Mouse (Mus musculus) heart, adult 9 months (tissue): ENCODE data around the gene Irak1.

ENCODE experiments used
- DNase-seq, 2 experiments: peaks; one replicate each; pipeline ENCODE4 v3.0.0; 2022; ENCODE audit warnings: low spot score in 2 of 2

Irak1 gene

DNA sequence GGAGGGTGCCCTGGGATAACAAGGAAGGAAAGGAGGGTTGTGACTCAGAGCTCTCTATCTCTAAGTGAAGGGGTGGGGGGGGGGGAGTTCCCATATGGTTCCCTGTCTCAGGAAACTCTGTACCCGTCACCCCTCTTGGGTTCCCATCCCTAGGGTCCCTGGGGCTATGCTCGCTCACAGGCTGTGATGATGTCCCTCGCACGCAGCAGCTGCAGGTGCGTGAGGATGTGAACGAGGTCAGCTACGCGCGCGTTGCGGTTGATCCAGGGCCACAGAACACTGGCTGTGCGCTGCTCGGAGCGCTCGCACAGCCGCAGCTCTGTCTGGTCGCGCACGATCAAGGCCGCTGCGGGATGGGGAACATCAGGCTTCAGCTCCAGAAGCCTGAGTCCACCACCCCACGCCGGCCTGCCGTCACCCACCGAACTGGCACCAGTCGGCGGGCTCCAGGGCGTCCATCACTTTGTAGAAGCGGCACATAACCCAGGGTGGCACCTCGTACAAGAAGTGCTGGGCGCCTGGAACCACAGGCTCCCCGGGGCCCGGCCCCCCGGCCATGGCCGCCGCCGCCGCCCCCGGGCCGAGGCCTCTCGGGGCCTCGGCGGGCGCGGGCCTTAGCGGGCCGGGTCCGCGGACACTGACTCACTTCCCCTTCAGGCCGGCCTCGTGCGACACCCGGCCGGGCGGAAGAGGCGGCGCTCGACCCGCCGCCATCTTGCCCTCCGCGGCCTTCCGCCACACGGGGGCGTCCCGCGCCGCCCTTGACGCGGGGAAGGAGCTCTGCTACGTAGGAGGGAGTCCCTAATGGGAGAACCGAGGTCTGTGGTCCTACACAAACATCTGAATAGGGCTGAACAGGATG lies at the start of gene Irak1:
TSS of gene Irak1 (minus strand) at position 731 of the 862 bp plus-strand sequence.
- DNase-seq, result peak; percentile 79 to 80

DNA sequence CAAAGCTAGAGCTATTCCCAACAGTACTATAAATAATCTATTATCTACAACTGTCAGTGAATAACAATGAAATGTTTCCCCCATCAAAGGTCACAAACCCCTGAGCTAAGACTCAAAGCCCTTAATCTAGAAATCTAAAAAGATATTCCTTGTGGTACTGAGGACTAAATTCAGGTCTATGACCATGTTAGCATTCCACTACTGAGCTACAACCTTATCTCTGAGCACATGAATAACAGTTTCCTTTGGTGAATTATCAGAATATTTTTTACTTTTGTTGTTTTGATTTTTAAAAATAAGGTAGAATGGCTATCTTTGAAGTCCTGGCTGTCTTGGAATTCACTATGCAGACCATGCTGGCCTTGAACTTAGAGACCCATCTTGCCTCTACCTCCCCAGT lies 47.1 kb upstream of the Irak1 start:
- DNase-seq, result no peak

DNA sequence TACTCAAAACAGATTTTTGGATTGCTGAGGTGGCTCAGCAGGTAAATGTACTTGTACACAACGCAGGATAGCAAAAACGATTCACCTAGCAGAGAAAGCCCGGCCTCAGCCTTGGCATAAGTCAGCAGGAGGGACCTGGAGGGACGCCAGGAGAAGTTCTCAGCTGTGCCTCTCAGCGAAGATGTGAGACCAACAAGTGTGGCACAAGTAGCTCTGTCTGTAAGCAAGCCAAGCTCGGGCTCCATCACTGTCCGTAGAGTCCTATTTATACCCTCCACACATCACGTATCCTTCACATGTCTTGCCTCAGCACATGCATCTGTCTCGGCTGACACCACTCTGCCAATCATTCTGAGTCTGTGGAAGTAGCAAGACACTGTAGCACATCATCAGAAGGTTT lies 44.2 kb upstream of the Irak1 start:
- DNase-seq, result peak; percentile 6 to 35

DNA sequence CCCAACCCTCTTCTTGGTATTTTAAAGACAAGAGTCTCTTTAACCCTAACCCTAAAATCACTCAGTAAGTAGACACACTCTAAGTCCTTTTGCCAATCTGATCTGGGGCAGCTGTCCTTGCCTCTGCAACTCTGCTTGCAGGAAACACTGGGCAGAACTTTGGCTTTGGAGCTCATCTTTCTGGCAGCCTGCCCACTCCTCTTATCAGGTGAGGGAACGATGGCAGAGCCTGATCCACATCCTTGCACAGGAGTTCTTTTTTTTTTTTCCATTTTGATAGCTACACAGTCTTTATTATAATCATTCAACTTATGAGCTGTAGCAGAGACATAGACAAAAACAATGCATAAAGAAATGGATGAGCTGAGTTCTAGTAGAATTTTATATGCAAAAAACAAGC lies 21.4 kb upstream of the Irak1 start:
- no peak for DNase-seq

DNA sequence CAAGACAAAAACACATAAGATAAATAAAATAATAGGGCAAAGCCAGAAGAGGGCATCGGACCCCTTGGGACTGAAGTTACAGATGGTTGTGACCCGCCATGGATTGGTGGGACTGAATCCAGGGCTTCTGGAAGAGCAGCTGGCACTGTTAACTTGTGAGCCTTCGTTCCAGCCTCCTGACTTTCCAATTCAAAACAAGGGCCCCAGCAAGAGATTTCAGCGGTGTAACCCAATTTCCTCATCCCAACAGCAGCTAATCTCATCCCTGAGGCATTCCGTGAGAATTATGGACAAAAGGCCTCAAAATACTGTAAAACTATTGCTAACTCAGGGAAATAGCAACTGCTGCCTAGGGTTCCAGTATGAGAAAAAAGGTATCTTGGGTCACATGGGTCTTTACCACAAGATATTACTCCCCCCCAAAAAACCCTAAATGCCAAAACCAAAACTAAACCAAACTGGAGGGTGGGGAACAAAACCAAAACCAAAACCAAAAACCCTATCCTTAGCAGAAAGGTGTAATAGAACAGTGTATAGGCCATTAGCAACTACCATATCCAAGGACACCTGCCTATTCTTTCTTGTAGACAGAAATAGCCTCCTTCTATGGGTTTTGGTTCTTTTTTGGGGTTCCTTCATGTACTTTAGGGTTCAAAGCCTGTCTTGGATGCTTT lies 14.1 kb upstream of the Irak1 start:
- DNase-seq, result no peak

DNA sequence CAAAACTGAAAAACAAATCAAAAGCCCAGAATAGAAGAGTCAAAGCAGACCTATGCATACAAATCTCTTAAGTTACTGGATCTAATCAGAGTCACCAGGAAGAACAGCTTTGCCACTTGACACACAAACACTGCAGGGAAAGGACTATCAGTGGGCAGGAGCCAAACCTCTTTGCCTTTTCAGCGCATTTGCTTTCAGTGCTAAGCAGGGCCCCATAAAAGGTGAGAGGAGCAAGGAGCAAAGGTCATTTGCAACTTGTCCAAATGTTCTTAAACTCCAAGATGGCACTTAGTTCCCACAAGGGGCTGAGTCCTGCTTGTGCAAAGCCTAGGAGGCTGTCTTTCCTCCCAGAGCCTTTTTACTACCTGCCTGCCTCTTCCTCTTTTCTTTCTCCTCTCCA lies 6.3 kb upstream of the Irak1 start:
- no peak for DNase-seq

DNA sequence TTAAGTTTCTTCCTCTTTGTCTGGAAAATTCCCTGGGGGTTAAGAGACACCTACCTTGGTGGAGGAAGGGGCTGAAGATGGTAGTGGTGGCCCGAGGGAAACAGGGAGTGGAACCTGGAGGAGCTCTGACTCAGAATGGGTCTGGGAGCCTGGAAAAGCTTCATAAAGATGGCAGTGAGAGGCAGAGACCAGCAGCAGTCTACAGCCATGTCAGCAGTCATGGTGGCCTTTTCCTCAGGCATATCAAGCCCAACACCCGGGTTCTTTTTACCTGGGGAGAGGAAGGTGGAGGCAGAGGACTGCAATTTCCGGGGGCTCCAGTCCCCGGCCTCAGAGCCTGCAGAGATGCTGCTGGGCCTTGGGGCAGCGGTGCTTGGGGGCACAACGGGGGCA lies 927 bp downstream of the Irak1 start:
- DNase-seq, result no peak

DNA sequence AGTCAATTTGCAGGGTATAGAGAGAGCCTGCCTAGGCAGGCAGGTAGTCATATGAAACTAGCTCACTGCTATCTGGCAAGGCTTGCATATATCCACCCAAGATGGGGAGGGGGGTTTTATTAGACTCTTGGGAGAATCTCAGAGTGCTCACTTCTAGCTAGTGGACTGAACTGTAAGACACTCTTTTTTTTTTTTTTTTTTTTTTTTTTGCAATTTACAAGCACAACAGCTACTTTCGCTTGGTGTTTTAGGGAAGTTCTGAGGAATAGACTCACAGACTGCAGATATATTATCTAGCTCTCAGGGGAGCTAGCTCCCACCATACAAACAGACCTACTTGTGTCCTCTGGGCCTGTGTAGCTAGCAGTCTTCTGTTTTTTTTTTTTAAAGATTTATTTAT lies 9.1 kb downstream of the Irak1 start:
- DNase-seq, result no peak

DNA sequence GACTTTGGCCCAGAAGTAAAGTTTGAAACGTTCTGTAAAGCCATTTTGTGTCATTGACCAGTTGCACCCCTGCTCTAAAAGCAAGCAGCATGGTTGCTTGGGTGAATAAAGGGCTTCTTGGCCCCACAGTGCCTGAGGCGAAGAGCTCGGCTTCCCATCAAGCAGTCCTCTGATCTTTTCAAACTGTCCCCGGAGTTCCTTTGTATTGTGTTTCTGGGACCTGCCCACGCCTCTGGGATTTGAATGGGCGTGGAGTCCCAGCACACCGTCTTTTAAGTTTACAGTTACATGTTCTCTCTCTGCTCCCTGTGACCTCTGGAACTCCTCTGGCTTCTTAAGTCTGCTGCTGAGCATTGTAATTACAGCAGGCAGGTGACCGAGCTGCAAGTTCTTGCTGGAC lies 15.7 kb downstream of the Irak1 start:
- no peak for DNase-seq

DNA sequence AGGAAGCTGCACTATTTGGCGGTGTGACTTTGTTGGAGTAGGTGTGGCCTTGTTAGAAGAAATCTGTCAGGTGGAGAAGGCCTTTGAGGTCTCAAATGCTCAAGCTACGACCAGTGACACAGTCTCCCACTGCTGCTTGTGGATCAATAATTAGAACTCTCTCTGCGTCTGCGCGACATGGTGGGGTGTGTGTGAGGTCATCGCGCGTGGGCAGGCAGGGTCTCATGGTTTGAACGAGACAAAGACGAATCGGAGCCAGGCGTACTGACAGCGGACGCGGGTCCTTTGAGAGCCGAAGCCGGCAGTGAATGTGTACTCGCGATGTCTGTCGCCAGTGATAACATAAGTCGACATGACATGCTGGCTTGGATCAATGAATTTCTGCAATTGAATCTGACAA lies 17.3 kb downstream of the Irak1 start:
- no peak for DNase-seq

DNA sequence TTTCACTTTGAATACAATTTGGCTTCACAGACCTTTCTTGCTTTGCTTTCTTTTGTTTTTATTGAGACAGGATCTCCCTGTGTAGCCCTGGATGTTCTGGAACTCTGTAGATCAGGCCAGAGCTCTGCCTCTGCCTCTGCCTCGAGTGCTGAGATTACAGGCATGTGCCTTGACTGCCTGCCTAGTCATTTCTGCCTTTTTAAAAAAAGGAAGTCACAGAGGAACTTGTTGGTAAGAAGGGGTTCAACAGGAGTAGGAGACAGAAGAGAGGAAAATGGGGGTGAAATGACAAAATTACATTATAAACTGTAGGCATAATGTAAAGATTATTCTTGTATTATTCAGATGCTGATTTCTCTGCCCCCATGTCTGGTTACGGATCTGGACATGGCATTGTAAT lies 20.1 kb downstream of the Irak1 start:
- no peak for DNase-seq

DNA sequence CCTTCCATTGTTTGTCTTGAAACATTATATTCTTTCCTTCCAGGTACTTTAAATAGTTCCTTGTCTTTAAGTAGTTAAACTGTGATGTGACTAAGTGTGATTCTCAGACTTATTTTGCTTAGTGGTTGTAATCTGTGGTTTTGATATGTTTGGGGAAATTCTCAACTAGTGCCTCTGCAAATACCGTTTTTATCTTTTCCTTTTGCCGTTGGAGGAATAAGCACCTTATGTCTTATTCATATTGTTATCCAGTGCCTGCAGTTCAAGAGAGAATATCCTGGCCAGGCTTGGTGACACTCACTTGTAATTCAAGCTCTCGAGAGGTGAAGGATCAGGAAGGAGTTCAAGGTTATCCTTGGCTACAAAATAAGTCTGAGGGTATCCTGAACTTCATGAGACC lies 22.7 kb downstream of the Irak1 start:
- no peak for DNase-seq

DNA sequence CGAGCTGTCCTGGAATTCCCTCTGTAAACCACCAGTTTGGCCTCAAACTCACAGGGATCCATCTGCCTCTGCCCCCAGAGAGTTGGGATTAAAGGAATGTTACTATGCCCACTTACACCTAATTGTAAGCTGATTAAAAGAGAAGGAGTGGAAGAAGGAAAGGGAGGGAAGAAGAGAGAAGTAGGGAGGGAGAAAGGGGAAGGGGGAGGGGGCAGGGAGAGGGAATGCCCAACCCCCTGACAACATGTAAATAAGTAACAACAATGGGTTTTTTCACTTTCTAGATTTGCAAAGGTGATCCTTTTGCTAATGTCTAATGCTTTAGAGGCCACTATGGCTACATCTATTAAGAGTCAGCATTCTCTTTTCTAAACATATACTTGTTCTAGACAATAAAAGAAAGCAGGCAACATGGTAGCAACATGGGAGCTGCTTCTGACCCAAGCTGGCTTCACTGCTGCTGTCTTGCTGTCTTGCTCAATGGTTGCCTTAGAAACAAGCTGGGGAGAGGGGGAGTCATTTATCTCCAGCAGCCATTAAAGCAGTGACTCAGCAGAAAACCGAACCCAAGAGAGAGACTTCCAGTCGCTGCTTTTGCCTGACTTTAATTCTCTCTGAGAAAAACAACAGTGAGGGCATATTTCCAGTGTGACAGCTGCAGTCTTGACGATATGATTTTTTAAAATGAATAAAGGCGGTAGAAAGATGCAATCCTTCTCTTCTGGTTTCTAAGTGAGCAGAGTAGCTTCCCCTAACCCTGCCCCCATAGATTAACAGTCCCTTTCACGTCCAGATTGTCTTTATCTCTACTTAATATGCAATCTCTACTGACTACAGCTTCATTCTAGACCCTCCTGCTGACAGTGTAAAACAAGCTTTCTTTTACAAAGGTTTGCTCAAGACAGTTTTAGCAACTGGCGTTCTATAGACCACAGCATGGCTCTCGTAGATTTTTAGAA lies 24.5 kb downstream of the Irak1 start:
- DNase-seq, result peak; percentile 64 to 66

DNA sequence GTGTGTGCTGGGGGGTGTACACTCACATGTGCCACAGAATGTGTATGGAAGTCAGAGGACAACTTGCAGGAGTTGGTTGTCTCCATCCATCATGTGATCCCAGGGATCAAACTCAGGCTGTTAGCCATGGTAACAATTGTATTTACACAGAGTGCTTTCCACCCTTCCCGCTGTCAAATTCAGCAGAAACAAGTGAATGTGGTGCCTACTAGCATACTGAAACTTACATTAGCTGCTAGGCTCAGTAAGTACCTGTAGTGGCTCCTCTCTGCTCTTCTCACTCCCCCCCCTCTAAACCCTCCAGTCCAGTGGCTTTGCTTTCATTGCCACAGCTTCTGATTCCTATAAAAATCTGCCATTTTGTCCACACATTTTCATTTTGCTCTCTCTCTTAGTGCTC lies 45.9 kb downstream of the Irak1 start:
- DNase-seq, result no peak

DNA sequence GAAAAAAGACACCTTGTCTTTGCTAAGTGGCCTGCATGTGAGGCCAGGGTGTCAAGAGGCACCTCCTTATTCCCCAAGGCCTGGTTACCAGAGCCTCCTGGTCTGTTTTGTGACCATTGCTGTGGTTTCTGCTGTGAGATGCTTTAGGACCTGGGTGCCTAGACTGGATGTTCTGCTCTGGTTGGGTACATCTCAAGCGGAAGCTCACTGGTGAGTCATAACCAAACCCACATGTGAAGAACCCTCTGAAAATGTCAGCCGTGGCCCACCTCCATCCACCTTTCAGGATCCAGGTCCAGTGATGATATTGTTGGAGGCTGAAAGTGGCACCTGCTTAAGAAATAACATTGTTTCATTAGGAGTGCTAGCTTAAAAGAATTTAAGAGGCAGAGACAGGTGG lies 47.4 kb downstream of the Irak1 start:
- DNase-seq, result no peak

DNA sequence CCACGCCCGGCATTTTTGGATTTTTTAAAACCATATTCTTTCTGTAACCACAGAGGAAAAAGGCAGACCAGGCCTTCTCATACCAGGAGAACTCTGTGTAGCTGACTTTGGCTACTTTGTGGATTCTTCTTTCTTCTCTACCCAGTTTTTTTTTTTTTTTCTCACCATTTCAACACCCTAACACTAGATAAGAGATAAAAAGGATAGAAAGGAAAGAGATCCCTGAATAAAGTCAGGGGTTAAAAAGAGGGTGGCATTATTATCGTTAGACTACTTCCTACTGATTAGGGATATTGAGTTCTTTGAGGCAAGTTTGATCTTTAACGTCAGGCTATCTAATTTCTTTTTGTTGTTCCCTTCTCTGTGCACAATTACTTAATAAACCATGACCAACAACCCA lies 50.9 kb downstream of the Irak1 start:
- no peak for DNase-seq

DNA sequence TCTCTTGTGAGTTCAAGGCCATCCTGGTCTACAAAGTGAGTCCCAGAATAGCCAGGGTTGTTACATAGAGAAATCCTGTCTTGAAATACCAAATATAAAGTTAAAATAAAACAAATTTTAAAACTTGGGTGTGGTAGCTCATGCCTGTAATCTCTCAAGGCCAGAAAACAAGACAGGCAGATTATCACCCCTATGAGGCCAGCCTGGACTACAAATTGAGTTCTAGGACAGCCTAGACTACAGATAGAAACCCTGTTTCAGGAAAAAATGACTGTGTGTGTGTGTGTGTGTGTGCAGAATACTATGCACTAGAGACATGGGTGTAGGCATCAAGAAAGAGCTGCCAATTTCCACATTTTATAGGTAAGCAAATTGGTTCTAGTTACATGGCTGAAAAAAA lies 52.9 kb downstream of the Irak1 start:
- DNase-seq, result no peak

DNA sequence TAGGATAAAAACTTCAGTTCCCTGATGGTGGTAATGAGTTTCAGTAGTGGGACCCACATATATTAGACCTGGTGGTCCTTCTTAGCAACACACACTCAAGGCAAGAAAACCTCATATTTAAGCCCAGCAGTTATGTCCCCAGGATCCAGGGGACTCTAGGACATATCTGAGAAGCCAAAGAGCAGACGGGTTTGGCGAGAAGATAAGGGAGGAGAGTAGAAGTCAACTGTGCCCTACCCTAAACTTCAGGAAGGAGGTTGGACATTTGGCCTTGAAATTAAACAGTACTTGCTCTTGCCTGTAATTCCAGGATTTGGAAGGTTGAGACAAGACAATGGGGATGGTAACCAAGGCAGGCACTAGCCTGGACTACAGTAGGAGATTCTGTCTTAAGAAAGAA lies 54.0 kb downstream of the Irak1 start:
- DNase-seq, result no peak

DNA sequence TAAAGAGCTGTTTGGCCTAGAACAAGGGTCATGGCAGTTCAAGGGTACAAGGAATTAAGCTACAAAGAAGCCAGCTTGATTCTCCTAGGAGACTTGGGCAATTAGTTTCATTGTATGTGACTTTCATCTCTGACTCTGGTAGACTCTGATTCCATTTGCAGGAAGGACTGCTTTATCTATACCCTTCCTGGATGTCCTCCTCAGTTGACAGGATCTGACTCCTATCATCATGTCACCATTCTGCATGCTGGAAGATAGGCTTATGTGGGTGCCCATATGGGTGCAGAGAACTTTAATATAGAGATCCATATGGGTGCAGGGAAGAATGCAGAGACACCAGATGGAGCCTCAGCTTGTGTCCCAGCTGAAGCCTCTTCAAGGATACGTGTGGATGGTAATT lies 54.6 kb downstream of the Irak1 start:
- no peak for DNase-seq

DNA sequence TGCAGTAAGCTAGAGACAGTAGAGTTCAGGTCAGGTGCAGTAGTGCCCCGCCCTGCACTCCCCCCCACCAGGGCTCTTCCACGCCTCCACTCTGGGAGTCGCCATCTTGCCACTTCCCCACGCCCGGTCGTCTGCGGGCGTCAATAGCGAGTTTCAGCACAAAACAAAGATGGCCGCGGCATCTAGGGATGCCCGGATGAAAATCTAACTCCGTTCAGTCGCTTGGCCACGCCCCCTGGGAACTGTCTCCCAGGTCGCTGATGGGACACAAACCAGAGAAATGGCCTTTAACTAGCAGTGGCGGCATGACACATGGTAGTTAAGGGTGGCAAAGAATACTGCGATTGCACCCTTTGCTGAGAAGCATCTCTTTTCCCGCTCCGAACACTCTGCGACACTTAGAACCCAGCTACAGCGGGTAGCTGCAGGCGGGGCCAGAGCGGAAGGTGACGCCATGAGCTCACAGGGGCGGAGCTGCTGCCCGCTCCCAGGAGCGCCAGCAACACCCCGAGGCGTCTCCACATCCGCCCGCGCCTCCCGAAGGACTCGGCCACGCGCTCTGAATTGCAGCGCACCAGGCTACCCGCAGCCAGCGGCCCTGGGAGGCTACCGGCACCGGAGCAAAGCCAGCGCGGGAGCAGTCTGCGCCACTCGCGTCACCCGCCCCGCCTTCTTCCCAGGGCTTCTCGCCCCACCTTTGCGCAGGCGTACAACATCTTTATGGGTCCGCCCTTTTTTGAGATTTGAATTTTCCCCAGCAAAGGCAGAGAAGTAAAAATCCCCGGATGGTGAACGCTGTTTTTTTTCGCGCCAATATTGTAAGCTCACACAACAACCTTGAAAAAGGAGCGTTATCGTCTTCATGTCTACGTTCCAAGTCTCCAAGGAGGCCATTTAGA lies 56.3 kb downstream of the Irak1 start:
- peak; percentile 91 to 92 for DNase-seq
